Mouse (Mus musculus) lung, adult 2 months (tissue): Measurements from ENCODE around the gene Trabd.

Experiments used
- CTCF ChIP-seq: fragments of 200-500 bp; IDR thresholded peaks from 2 replicates; pipeline ENCODE4 v1.5.1; 2011; ENCODE audit warnings: mild to moderate bottlenecking, low read length, control low read depth; ENCODE audit not compliant: insufficient read depth
- POLR2A ChIP-seq: fragments of 200-500 bp; IDR thresholded peaks from 2 replicates; pipeline ENCODE4 v1.6.1; 2011; ENCODE audit warnings: low read depth, mild to moderate bottlenecking, control low read depth, low read length, borderline replicate concordance; ENCODE audit errors: extremely low read depth

DNA sequence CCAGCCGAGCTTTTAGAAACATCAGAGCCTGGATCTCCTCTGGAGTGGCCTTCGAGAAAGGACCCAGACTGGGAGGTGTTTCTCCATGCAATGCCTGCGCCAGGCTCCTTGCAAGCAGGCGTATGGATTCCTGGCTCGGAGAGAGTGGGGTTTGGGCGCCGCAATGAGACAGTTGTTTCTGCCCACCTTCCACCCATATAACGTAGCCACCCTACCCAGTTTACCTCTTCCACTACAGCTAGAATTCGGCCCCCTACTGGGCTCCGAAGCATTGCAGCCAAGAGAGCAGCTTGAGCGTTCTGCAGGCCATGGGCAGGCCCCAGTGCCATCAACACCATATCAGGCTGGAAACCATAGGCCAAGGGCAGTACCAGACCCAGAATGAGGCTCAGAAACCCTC, 48.7 kb downstream of the Trabd start:
- TF ChIP-seq POLR2A (no peak), CTCF (no peak)
